Mouse (Mus musculus): Measurements from ENCODE around the gene Lgmn.

- TF ChIP-seq CTCF (IDR thresholded peaks at IDR 0.05 in 2 of 3, conservative IDR thresholded peaks at IDR 0.05 in 1 of 3; ENCODE audit: control insufficient read depth in 1 of 3, insufficient read depth in 1 of 3, low read depth in 2 of 3, low read length in 3 of 3, poor library complexity in 1 of 3, severe bottlenecking in 1 of 3) = no peak
- no peak for TF ChIP-seq EP300 (IDR thresholded peaks at IDR 0.05; ENCODE audit: low read depth in 1 of 2, low read length in 2 of 2)
- TF ChIP-seq GATA1 (IDR thresholded peaks at IDR 0.05; ENCODE audit: low read depth, low read length) = no peak
- no peak for TF ChIP-seq MXI1 (IDR thresholded peaks at IDR 0.05; ENCODE audit: low read depth, low read length)
- no peak for TF ChIP-seq NELFE (IDR thresholded peaks at IDR 0.05; ENCODE audit: low read depth, low read length)
- TF ChIP-seq POLR2A (IDR thresholded peaks at IDR 0.05; ENCODE audit: control insufficient read depth in 1 of 2, insufficient read depth in 1 of 2, low read depth in 1 of 2, low read length in 2 of 2, poor library complexity in 1 of 2) = no peak
- TF ChIP-seq MAZ (IDR thresholded peaks at IDR 0.05; ENCODE audit: low read depth, low read length) = no peak
These were observed 7.4 kb downstream of the Lgmn start for GRCm38 (mm10) chr12:102432238-102432637.

All from MEL (cell line).